Mouse (Mus musculus) cerebellum, postnatal 14 days (tissue): ENCODE results near the gene Tnfsf9.
"Not testable (repeated sequence)": the region's sequence is repeated elsewhere in the genome, so short reads cannot be mapped to it uniquely, and the experiment has no call there.

Source experiments
- DNase-seq, 2 experiments: peaks; one replicate each; pipeline ENCODE4 v3.0.0; 2021; ENCODE audit warnings: mixed read lengths in 2 of 2

Gene Tnfsf9

GRCm38 (mm10) chr17:57095855-57096622, 9.1 kb upstream of the Tnfsf9 start:
- DNase-seq, result no peak

- peak; percentile 93 to 96 for DNase-seq
These were observed 8.6 kb upstream of the Tnfsf9 start for GRCm38 (mm10) chr17:57096623-57096920.

- no peak for DNase-seq
These were observed 6.8 kb upstream of the Tnfsf9 start for GRCm38 (mm10) chr17:57098321-57098720.

GRCm38 (mm10) chr17:57099629-57100325, 5.3 kb upstream of the Tnfsf9 start:
- no peak for DNase-seq

- no peak for DNase-seq
These were observed 2.8 kb upstream of the Tnfsf9 start for GRCm38 (mm10) chr17:57102276-57102675.

GRCm38 (mm10) chr17:57104496-57104895, 629 bp upstream of the Tnfsf9 start:
- DNase-seq, result no peak

- DNase-seq, result no peak
These were observed 877 bp downstream of the Tnfsf9 start for GRCm38 (mm10) chr17:57106035-57106368.

GRCm38 (mm10) chr17:57107064-57107463, 1.9 kb downstream of the Tnfsf9 start:
- no peak for DNase-seq

- peak in 1 of 2 experiments; percentile 30 for DNase-seq
These were observed 3.0 kb downstream of the Tnfsf9 start for GRCm38 (mm10) chr17:57108040-57108665.

GRCm38 (mm10) chr17:57108666-57109171, 3.6 kb downstream of the Tnfsf9 start:
- no peak for DNase-seq

- DNase-seq, result no peak
These were observed 4.9 kb downstream of the Tnfsf9 start for GRCm38 (mm10) chr17:57110005-57110404.

GRCm38 (mm10) chr17:57112768-57113474, 7.8 kb downstream of the Tnfsf9 start:
- no peak for DNase-seq

- DNase-seq, result no peak
These were observed 11.7 kb downstream of the Tnfsf9 start for GRCm38 (mm10) chr17:57116801-57117200.

GRCm38 (mm10) chr17:57118524-57119349, 13.6 kb downstream of the Tnfsf9 start:
- DNase-seq, result no peak

- no peak for DNase-seq
These were observed 16.7 kb downstream of the Tnfsf9 start for GRCm38 (mm10) chr17:57121856-57122255.

- DNase-seq, result no peak
These were observed 18.3 kb downstream of the Tnfsf9 start for GRCm38 (mm10) chr17:57123192-57124118.

GRCm38 (mm10) chr17:57124792-57125191, 19.7 kb downstream of the Tnfsf9 start:
- DNase-seq, result no peak

- DNase-seq, result no peak
These were observed 20.9 kb downstream of the Tnfsf9 start for GRCm38 (mm10) chr17:57125853-57126622.

GRCm38 (mm10) chr17:57131793-57132192, 26.7 kb downstream of the Tnfsf9 start:
- no peak for DNase-seq

- DNase-seq, result not testable (repeated sequence)
These were observed 28.9 kb downstream of the Tnfsf9 start for GRCm38 (mm10) chr17:57134021-57134420.
